Mouse (Mus musculus) brown adipose tissue, adult 24 weeks (tissue): ENCODE results near the gene Plekhm2. TPM values are rescaled to one million over a fixed set of nuclear protein-coding genes. Genes with fewer than 3 reads are reported as not detected.
A peak's percentile ranks its signal among the peaks of the same experiment; 100 is the strongest.

Source experiments
- H3K27ac ChIP-seq: fragments of 200-500 bp; replicated peaks from 2 replicates; pipeline ENCODE4 v1.5.1; 2012; ENCODE audit warnings: low read depth, mild to moderate bottlenecking, low read length
- H3K4me1 ChIP-seq: fragments of 200-500 bp; 2 replicates; pipeline ENCODE4 v1.6.1; 2012; ENCODE audit warnings: low read length, mixed read lengths; ENCODE audit not compliant: control insufficient read depth, insufficient read depth, insufficient read length
- H3K4me3 ChIP-seq: fragments of 200-500 bp; 2 replicates; pipeline ENCODE4 v1.5.1; 2012; ENCODE audit warnings: low read depth, mild to moderate bottlenecking, low read length, moderate library complexity; ENCODE audit not compliant: insufficient read depth
- polyA plus RNA-seq: library from polyadenylated mRNA; stranded (reverse); fragments of >200 nt; gene quantifications from 2 replicates; pipeline ENCODE4 v1.2.4, GENCODE M21; 2012; ENCODE audit not compliant: missing spikeins, insufficient read depth, insufficient read length

The Plekhm2 gene
- polyA plus RNA-seq, 1 experiment: 12.9 TPM

DNA sequence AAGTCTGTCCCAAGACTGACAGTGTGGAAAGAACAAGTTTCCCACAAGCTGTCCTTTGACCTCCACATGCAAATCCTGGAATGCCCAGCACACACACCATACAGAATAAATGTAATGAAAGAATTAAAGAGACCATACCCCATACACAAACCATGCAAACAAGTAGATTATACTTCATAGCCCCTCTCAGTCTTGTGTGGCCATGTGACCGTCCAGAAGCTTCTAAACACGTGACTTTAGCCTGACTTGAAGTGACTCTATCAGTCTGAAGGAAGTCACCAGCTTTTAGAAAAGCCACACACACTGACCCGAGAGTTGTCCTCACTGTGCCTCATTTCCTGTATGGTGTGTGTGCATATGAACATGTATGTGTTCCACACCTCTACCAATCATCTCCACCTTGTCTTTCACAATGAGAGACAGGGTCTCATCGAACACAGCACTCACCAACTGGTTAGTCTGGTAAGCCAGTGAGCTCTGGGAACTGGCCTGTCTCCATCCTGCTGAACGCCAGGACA is 11.8 kb upstream of the Plekhm2 start:
- Histone ChIP-seq H3K4me3 (no peak overlapping the region), H3K27ac (no peak overlapping the region), H3K4me1 (no peaks in the 10 kb centered on the region)

DNA sequence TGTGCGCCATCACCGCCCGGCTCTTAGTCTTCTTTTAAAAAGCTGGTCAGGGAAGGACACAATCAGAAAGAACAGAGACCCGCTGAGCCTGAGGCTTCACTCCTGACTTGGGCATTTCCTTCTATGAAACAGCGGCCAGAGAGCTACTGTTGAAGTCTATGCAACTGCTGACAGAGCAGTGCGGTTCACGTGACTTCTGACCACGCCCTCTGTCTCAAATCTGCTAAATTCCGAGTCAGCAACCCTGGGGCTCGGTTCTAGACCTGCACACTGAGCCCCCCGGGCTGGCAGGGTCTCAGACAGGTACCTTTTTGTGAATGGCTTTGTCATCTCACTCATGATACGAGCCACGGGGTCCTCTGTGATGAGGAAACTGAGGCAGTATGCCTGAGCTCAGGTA is 7.6 kb upstream of the Plekhm2 start:
- no peaks in the 10 kb centered on the region for H3K4me1 ChIP-seq
- H3K27ac ChIP-seq: no peak overlapping the region
- no peak overlapping the region for H3K4me3 ChIP-seq

DNA sequence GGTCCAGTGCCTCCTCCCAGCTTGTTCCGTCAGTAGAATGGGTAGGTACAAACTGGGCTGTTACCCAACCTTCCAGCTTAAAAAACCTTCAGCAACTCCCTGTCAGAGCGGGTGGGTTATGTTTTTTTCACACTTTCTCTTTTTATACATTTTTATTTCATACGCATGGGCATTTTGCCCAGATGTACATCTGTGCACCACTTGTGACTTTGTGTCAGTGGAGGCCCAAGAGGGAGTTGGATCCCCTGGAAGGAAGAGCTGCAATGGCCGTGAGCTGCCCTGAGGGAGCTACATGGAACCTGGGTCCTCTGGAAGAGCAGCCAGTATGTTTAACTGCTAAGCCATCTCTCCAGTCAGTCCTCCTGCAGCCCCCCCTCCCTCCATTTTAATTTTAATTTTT is 6.7 kb upstream of the Plekhm2 start:
- Histone ChIP-seq H3K4me3 (no peak overlapping the region), H3K27ac (no peak overlapping the region), H3K4me1 (peaks cover 3% of the 10 kb centered on the region; the same call in 1 of the 2 replicates)

DNA sequence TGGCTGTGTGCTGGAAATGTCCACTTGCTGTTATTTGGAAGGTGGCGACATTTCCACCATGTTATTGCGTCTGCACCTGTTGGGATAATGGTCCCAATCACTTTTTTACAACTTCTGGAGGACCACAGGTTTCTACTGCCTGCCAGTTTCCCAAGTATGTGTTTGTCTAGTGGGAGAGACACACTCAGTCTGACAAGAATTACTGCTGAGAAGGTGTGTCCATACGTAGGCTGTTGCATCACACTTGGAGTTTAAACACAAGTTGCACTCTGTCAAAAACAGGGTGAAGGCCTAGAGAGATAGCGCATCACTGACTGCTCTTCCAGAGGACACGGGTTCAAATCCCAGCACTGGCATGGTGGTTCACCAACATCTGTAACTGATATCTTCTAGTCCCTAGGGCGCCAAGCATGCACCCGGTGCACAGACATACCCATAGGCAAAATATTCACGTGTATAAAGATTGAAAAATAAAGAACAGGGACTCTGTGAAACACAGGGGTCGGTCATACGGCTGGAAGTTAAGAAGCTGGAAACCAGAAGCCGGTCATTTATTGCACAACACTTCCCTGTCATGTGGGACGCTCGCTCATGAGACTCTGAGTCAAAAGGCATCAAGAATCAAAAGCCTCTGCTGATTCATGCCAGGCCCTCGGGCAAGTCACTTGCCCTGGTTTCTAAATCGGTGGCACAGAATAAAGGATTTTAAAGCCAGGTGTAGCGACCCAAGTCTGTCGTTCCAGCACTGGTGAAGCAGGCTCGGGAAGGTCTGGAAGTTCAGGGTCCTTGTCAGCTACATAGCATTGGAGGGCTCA is 5.4 kb upstream of the Plekhm2 start:
- H3K4me3 ChIP-seq: no peak overlapping the region
- peaks cover 3% of the 10 kb centered on the region; the same call in 1 of the 2 replicates for H3K4me1 ChIP-seq
- H3K27ac ChIP-seq: peak overlapping the region; percentile 75

DNA sequence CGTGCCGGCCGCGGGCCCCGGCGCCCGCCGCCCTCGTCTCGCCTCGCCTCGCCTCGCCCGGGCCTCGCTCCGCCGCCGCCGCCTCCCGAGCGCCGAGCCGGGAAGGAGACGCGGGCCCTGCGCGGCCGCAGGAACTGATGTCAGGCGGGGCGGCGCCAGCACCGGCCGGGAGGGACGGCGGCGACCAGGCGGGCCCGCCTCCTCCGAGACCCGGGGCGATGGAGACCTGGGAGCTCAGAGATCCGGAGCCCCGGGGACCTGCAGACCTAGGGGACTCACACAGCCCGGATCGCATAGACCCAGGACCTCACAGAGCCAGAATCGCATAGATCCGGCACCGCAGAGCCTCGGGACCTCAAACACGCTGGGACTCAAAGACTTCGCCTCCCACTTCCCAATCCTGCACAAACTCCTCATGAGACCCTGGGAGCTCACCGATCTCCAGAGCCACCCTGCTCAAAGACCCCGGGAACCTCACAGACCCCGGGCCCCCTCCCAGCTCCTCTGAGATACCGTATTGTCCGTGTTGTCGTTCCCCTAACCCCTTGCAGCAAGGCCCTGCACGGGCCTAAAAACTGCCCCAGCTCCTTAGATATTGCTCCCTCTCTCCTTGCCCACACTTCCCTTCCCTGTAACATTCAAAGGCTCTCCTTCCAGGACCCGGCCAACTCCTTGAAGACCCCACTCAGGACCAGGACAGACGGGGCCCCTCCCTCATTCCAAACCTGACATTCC is 521 bp downstream of the Plekhm2 start:
- peaks cover 13% of the 10 kb centered on the region for H3K4me1 ChIP-seq
- peak overlapping the region; percentile 72 for H3K4me3 ChIP-seq
- H3K27ac ChIP-seq: peak overlapping the region; percentile 54

DNA sequence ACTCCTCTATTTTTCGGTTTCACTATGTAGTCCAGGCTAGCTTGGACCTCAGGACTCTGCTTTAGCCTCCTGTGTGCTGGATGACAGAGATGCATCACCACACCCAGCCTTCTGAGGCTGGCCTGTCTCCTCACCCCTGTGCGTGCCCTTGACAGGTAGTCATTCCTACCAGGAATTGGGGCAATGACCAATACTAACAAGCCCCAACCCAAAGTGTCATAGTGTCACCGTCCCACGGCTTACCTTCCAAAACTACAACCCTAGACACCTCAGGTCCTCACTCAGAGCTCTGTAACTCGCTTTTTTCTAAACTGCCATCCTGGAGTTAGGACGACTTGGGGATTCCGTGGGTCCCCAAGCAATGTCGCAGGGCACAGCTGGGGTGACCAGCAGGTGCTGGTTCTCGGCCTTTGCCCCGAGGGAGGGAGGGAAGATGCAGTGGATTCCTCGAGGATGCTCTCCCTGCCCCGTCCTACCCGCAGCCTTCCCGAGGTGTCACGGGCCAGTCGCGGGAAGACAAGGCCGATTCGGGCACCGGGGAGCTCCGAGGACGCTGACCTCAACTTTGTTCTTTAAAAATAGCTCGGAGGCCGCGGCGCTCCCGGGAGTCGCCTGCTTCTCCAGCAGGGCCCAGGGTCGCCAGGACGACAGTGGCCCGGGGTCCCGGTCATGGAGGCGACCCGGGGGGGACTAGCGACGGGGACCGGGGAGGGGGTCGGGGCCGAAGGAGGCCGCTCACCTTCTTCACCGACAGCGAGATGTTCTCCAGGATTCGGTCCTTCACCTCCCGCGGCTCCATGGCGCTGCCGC is 1.4 kb downstream of the Plekhm2 start:
- H3K4me3 ChIP-seq: peak overlapping the region; percentile 72
- peak overlapping the region; percentile 40; the same call in 1 of the 2 replicates for H3K27ac ChIP-seq
- H3K4me1 ChIP-seq: peaks cover 13% of the 10 kb centered on the region

DNA sequence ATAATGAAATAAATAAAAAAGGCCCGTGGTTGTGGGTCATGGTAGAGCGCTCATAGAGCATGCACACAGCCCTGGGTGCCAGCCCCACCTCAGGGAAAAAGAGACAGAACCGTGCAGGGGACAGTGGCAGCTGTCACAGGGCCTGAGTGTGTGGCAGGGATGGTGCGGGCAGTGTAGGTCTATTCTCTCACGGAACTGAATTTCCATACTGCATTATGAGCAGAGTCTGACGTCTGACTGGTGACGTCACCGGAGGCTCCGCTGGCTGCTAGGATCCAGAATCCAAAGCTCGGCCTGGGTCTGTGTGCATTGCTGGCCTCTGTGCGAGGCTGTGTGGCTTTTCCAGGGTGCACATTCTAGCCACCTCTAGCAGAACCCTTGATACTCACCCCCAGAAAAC is 3.8 kb downstream of the Plekhm2 start:
- Histone ChIP-seq H3K27ac (no peak overlapping the region), H3K4me3 (no peak overlapping the region), H3K4me1 (peaks cover 10% of the 10 kb centered on the region)

DNA sequence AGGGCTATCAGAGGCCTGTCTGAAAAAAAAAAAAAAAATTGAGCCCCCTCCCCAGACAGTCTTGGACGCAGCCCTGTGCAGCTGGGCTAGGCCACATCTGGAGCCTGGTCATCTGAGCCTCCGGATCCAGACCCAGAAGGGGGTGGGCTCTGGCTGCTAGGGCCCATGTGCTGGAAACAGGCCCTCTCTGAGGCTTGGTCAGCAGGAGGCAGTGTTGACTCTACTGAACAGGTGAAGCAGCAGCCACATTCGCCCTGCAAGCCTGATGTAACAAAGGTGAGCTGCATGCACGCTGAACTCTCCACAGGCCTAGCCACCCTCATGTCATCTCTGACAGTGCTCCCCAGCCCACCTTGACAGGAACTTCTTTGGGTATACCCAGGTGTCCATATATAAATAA is 5.0 kb downstream of the Plekhm2 start:
- H3K4me1 ChIP-seq: peaks cover 9% of the 10 kb centered on the region

DNA sequence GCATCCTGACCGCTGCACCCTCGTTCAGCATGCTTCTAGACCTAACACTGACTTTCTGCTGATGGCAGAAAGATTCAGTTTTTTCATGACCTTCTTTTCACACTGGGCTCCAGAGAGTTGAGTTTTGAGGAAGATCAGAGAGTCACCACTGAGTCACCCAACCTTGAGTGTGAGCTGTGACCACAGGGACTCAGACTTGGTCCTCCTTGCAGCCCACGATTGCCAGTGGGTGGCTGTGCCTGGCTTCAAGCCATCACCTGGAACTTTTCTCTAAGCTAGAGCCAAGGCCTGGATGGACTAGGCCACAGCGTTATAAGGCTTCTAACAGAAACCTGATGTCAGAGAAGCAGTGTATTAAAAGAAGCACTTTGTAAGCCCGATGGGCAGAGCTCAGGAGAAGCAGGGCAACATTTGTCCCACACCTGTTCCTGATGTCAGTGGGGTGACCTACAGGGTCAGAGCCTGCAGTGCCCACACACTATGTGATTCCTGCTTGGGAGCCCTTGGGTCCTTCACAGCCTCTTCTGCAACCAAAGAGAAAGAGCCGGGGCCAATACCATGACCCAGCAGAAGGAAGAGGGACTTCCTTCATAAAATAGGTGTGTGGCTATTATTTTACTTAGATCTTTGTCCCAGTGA is 5.7 kb downstream of the Plekhm2 start:
- H3K4me3 ChIP-seq: no peak overlapping the region

More for the DNA sequence above, 5.0 kb downstream of the Plekhm2 start:
- no peak overlapping the region for H3K27ac ChIP-seq
- no peak overlapping the region for H3K4me3 ChIP-seq

DNA sequence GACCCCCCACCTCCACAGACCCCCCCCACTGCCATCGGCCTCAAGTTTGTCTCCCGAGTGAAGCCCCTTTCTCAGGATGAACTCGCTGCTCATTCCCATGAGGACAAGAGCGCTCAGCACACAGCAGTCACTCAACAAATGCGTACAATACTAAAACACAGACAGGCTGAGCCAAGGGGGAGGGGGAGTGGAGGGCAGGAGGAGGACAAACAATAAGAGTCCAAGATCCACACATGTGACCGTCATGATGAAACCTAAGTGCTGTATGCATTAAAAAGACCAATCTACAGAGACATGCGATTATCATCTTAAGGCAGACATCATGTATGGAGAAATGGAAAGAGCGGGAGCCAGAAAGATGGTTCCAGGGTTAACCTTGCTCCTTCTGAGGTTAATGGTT is 7.8 kb downstream of the Plekhm2 start:
- Histone ChIP-seq H3K27ac (no peak overlapping the region), H3K4me3 (no peak overlapping the region), H3K4me1 (peaks cover 5% of the 10 kb centered on the region)

More for the DNA sequence above, 5.7 kb downstream of the Plekhm2 start:
- H3K4me1 ChIP-seq: peaks cover 5% of the 10 kb centered on the region; the same call in 1 of the 2 replicates
- no peak overlapping the region for H3K27ac ChIP-seq

DNA sequence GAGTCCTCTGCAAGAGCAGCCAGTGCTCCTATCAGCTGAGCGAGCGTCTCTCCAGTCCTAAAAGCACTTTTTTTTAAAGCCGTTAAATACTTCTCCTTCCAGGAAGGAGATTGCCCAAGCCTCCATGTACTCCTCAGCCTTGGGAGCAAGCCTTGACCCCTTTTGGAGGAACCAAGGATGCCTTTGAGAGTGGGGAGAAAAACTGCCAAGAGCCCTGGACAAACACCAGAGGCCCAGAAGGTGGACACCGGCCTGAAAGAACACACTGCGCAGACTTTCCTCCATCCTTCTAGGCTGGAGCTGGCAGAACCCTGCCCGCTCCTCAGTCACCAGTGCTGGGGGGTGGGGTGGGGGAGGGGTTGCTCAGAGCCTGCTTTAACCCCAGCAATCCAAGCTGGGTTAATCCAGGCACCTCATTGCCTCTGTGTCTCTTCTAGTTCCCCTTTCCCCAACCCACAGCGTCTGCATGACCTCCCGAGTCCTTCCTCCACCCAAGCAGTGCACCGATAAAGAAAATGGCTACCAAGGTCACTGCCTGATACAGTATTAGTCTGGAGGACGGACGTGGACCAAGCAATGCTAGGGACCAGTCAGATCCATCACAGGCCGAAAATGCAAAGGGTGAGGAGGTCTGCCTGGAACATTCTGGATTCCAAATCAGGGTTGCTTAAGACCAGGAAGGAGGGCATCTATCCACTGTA is 8.6 kb downstream of the Plekhm2 start:
- Histone ChIP-seq H3K27ac (no peak overlapping the region; the same call in 1 of the 2 replicates), H3K4me1 (peaks cover 5% of the 10 kb centered on the region), H3K4me3 (no peak overlapping the region)

DNA sequence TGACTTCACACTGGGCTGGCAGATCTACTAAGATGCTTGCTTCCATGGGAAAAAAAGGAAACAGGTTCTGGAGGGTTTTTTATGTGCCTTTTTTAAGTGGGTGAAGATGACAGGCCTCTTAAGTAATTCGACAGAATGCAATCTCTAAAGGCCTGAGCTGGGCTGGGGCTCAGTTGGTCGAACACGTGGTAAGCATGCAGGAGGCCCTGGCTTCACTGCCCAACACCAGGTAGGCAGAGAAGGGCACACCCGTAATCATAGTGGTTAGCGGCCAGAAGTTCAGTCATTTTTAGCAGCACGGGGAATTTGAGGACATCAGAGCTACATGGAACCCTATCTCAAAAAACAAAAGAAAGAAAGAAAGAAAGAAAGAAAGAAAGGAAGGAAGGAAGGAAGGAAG is 10.2 kb downstream of the Plekhm2 start:
- Histone ChIP-seq H3K27ac (no peak overlapping the region), H3K4me3 (no peak overlapping the region), H3K4me1 (peaks cover 5% of the 10 kb centered on the region)

DNA sequence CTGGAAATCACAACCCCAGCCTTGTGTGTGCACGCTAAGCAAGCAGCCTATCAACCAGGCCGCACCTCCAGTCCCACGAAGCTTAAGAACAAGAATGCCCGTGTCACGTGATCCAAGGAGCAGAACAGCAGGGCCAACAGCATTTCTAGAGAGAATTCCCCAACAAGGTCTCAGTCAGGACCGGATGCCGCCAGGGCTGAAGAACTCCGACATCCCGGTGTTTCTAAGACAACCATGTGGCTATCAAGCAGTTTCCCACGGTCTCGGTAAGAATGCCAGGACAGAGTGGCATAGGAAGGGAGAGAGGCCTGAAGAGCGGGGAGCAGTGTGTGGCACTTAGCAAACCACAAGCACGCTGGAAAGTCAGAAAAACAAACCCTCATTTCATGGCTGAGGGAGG is 10.9 kb downstream of the Plekhm2 start:
- H3K27ac ChIP-seq: 0 out of 2 replicates have a peak overlapping the region, but pooled peaks have one; percentile 41
- H3K4me3 ChIP-seq: no peak overlapping the region
- H3K4me1 ChIP-seq: peaks cover 7% of the 10 kb centered on the region

DNA sequence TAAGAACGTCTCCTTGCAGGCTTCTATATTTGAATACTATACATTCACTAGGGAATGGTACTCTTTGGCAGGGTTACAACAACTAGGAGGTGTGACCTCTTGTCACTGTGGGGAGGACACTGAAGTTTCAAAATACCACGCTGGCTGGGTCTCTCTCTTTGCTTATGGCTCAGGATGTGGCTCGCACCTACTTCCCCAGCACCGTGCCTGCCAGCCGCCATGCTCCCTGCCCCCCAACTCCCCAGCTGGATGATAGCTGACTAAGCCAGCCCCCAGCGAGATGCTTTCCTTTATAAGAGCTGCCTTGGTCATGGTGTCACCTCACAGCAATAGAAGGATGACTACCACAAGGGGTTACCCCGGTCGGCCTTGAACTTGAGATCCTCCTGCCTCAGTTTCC is 11.7 kb downstream of the Plekhm2 start:
- Histone ChIP-seq H3K27ac (no peak overlapping the region), H3K4me3 (no peak overlapping the region), H3K4me1 (peaks cover 7% of the 10 kb centered on the region)
